Mouse (Mus musculus): ENCODE measurements around the gene Mark1. TPM values are rescaled to one million over a fixed set of nuclear protein-coding genes. Genes with fewer than 3 reads are reported as not detected.

Gene Mark1
- polyA plus RNA-seq (2012; ENCODE audit: low replicate concordance), result 0.06 TPM in 1 of 2 replicates, not detected in the other

DNA sequence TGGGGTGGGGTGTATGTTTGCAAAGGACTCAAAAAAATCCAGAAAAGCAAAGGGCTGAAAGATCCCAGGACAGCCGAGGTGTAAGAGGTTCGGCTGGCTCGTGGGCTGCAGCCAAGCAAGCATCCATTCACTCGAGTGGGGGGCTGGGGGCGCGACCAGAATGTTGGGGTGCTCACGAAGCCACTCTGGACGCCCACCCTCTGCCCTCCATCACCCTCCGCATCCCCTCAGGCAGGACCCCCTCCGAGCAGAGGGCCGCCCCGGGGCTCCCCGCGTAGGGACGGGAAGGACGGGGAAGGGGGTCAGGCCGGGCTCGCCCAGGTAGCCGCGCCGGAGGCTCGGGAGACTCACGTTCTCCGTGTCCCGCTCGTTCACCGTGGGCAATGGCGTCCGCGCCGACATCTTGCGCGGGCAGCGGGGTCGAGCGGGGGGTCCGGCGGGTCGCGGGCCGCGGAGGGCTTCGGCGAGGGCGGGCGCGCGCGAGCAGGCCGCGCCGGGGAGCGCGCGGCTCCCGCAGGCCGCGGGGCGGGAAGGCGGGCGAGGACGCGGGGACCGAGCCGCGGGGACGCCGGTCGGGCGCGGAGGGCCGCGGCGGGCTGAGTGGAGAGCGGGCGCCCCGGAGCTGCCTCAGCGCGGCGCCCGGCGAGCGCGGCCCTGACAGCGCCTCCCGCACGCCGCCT lies at the start of gene Mark1:
Gene Mark1, minus strand, starts transcription at position 500 of the 680 bp plus-strand sequence.

GRCm38 (mm10) chr1:184882281-184883268 lies 116.8 kb downstream of the Mark1 start, which contains the start of gene C130074G19Rik:
Gene C130074G19Rik (minus strand): TSS chr1:184883218.

Other genes starting within 250 kb of the Mark1 start
- not detected in 2 replicates for gene Marc1, start 188.3 kb downstream of the Mark1 start, polyA plus RNA-seq (2012; ENCODE audit: low replicate concordance)
- gene Marc2, start 153.1 kb downstream of the Mark1 start, polyA plus RNA-seq (2012; ENCODE audit: low replicate concordance), result 85.6 and 87.4 TPM in 2 replicates
- 0.16 and 0.62 TPM in 2 replicates for gene C130074G19Rik, start 116.4 kb downstream of the Mark1 start, polyA plus RNA-seq (2012; ENCODE audit: low replicate concordance)
- 10.8 and 17.9 TPM in 2 replicates for gene Rab3gap2, start 204.5 kb upstream of the Mark1 start, polyA plus RNA-seq (2012; ENCODE audit: low replicate concordance)